Mouse (Mus musculus) c-Kit-positive CD71-positive TER-119-negative erythroid progenitor cells, embryonic 14.5 days (primary cell): ENCODE results near the gene Tha1.

ENCODE experiments used
- DNase-seq: peaks from one replicate; pipeline ENCODE4 v3.0.0-alpha.2; 2013; ENCODE audit warnings: low read depth

Gene Tha1

DNA sequence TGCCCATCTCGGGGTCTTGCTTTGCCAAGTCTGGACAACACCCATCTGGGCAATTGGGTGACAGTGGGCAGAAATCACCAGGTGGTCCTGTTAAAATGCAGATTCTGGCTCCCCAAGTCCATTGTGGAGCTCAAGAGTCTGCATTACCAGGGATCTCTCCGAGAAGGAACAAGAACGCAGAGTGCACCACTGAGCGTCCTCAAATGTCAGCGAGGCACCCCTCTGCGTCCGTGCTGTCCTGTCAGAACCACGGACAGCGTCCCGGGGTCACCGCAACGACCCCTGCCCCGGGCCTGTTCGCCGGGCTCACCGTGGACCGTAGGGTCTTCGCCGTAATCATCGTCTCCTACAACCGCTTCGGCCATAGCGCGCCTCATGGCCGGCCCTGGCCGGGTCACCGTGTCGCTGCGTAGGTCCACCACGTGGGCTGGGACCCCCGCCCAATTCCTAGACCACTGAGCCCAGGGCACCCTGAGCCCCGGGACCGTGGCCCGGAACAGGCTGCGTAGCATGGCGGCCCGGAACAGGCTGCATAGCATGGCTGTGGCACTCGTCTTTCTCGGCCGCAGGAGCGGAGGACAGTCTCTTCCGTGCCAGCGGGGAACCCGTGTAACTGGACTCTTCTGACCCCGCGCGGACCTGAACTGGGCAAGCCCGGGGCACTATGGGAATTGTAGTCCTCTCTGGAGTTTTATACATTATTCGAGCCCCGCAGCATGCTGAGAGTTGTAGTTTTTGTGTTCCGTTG, at the start of gene Tha1:
Tha1 (minus strand) TSS at position 621 of the 748 bp plus-strand sequence.
- no peak for DNase-seq

DNA sequence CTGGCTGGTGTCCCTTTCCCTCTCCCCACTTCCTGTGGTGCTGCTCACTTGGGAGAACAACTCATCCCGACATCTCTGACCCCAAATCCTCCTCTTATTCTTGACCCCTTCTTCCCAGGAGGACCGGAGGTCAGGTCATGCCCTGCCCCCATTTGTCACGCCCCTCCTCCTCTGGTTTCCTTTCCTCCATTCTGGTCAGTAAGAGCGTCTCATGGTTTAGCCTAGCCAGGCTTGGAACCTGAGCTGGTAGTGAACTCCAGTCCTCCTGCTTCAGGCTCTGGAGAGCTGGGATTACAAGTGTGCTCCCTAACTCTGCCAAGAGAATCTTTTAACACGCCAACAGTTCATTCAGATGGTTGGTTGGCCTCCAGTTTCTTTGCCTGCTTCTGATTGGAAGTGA, 45.9 kb upstream of the Tha1 start:
- DNase-seq = no peak

DNA sequence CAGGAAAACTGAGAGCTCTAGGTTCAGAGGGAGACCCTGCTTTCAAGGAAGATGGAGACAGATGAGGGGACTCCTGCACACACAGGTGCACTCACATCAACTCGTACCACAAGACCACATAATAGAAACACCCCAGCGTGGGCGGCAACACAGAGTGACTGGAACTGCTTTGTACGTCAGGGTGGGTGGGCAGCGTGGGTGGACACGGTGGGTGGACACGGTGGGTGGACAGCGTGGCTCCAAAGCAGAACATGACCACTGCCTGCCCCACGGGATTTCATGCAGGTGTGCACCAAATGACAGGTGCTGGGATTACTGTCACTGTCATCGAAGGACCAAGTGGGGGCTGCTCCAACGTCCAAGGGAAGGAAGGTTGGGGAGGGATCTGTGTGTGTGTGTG, 45.3 kb upstream of the Tha1 start:
- no peak for DNase-seq

DNA sequence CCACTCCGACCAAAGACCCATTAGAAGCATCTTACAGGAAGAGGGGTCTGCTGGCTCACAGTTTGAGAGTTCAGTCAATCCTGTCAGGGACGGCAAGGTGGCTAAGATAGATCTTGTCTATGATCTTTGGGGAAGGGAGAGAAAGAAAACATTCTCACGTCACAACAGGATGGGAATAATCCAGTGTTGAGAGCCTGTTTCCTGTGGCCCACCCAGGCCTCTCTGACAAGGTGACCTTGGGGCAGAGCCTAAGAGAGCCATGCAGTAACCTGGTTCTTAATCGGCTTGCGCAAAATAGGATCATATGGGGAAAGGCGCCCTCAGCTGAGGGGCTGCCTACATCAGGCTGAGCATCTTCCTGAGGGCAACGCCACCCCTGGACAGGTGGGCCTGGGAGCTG, 42.6 kb upstream of the Tha1 start:
- no peak for DNase-seq

DNA sequence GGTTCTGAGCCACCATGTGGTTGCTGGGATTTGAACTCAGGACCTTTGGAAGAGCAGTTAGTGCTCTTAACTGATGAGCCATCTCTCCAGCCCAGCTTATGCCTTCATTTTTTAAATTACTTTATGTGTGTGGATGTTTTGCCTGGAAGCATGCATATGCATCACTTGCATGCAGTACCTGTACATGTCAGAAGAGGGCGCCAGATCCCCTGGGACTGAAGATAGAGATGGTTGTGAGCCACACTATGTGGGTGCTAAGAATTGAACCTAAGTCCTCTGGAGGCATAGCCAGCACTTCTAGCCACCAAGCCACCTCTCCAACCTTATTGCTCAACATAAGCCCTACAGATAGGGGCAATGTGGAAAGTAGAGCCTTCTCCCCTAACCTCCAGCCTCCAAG, 42.1 kb upstream of the Tha1 start:
- no peak for DNase-seq

DNA sequence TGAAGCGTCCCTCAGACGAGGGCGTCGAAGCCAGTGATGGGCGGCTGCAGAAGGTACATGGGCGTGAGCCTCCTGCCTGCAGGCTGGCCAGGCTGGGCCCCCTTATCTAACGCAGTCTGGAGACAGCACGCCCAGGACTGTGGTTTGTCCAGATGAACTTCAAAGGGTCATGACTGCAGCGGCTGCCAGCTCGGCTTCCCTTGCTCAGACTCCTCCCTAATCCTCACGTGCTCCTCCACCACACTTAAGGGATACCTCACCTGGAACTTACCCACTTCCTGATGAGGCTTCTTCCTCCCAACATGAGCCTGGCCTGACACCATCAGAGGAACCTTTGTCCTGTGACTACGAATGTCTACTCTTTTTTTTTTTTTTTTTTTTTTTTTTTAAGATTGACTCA, 41.2 kb upstream of the Tha1 start:
- peak; percentile 40 for DNase-seq

DNA sequence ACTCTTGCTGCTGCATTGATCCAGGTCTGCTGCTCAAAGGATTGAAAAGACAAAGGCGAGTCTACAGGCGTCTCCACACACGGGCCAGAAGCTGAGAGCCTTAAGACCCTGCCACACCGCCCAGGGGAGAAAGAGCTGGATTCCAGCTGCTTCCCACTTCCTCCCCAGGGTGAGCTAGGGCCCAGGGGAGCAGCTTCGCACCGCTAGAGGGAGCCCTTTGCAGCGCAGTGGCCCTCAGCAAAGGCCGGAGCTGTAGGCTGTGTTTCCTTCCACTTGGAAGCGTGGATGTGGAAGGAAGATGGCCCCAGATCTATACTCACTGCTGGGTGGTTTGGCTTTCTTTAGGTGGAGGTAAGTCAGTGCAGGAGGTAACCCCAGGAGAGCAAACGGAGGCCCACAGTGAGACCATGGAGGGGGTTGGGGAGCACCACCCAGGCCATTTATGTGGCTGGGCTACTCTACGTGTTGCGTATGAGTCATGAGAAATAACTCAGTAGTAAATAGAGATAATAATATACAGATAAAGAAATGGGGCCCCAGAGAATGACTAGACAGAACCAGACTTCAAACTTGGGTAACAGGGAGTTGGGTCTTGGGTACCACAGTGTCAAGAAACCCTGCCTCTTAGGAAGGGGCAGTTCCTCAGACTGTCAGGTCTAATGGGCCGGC, 39.5 kb upstream of the Tha1 start:
- peak; percentile 52 for DNase-seq

DNA sequence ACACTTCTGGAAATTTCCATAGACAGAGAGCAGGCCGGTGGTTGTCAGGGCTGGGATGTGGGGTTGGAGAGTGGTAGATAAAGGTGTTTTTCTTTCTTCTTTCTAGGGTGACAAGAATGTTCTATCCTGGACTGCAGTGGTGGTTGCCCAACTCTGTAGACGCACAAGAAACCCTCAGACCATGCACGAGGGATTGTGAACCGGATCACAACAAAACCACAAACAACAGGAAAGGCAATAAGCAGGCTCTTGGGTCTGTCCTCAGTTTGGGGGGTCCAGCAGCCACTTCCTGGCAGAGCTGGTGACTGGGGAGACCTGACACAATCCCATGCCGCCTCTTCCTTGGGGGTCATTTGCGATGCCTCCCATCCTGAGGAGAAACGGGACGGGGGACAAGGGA, 36.1 kb upstream of the Tha1 start:
- no peak for DNase-seq

DNA sequence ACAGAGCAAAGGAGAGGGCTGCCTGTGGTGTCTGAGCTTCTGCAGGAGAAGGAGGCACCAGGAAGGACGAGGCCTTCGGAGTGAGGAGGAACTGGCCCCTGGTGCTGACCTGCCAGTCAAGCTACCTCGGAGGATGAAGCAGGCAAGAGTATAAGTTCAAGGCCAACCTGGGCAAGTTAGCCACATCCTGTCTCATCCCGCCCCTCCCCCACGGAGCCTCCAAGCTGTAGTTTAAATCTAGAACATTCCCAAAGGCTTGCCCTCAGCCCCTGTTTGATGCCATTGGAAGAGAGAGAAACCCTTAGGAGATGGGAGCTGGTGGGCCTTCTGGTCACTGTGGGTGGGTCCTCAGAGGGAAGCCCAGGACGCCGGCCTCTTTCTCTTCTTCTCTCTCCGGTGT, 31.2 kb upstream of the Tha1 start:
- no peak for DNase-seq

DNA sequence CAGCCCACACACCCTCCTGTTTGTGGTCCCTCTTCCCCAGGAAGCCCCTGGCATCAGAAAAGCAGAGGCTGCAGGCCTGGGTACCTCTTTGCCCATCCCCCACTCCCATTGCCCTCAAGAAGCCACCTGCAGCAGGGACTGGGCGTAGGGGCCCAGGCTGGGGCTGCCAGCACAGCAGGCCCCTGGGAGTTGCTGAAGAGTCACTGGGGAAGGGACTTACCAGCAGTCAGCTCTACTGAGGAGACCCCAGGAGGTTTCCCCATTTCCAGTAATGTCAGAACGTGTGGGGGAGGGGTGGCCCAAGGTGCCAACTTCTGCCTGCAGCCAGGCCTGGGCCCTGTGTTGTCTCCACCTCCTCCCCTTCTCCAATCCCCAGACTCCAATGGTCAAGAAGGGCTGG, 29.0 kb upstream of the Tha1 start:
- no peak for DNase-seq

DNA sequence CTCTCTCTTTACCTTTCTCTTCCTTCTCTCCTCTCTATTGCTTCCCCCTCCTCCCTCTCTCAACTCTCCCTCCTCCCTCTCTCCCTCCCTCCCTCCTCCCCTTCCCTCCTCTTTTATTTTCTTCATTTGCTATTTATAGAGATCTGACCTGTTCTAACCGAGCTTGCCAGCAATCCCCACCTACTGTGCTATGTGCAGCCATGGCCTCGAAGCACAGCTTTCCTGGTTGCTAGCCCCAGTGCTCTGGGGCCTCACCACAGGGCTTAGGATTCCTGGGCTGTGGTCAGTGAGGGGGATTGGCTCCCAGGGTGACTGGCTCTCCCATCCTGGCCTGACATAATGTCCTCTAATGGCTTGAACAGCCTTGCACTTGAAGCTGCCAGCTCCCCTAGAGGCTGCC, 23.3 kb upstream of the Tha1 start:
- no peak for DNase-seq

DNA sequence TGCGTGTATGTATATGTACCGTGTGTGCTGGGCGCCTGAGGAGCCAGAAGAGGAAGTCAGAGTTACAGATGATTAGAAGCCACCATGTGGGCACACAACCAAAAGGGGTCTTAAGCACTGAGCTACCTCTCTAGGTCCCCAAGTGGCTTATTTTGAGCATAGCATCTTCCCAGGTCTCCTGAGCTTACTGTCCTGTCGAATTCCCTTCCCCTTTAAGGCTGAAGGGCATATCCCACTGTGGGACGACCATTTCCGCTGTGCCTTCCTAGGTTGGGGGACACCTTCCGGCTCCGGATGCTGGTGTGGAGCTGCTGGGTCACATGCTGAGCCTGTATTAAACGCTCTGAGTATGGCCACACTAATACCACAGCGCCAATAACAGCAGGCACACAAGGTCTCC, 21.4 kb upstream of the Tha1 start:
- no peak for DNase-seq

DNA sequence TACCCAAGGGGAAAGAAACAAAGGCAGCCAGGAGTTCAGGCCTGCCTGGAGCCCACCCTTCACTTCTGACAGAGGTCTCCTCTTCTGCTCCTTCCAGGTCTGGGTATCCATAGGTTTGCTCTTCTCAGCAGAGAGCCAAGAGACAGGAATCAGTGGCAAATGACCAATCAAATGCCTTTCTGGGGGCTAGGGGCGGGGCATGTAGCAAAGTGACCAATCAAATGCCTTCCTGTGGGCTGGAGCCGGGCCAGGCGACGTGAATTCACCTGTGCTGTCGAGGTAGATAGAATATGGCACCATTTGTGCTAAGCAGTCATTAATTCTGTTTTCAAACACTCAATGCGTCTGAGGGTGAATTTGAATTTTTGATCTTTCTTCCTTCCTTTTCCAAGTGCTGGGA, 18.9 kb upstream of the Tha1 start:
- DNase-seq = no peak

DNA sequence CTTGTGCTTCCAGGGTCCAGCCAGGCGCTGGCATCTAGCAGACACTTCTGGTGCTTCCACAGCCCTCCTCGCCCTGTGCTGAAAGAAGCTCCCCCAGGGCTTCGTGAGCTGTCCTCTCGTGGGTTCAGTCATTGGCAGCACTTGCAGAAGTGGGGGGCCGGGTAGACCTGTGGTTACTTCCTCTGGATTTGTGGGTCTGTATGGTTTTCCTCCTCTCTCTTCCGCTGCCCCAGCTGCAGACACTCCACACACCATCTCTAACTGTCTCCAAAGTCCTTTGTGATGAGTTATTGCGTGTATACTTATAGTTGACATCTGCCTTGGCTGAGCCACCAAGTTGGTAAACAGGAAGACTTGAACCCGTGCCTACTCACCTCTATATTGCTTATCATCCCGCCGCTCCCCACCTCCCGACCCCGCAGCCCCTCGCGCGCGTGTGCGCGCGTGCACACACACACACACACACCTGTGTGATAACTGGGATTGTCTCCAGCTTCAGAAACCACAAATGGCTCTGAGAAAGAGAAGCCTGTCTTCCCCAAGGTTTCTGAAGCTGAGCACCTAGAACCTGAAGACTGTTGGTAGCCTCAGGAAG, 18.4 kb upstream of the Tha1 start:
- no peak for DNase-seq

DNA sequence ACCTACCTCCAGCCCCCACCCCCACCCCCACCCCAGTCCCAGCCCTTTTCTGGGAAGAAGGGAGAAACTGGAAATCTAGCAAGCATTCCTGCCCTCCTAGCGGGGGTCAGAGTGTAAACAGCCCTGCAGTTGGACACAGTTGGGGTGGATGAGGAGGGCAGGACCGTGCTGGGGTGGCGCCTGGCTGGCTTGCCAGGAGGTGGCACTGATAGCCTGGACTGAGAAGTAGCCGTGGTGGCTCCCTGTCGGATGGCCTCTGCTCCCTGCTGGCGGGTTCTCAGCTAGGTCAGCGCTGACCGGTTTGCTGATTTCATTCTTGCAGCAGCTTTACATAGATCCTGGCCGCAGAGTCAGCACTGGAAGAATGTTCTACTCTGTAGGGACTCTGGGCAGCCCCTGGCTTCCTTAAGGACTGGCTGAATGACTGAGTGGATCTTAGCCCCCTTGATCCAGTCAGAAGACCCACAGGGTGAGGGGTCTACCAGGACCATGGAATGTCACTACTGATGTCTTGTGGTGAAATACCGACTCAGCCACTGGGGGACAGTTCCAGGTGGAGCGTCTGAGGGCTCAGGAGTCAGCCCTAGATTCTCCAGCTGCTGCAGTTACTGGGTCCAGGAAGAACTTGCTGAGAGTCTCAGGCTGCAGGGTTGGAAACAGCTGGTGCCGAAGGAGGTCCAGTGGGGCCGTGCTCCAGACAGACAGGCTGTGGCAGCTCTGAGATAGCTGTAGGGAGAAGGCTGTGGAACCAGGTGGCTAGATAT, 17.4 kb upstream of the Tha1 start:
- no peak for DNase-seq

DNA sequence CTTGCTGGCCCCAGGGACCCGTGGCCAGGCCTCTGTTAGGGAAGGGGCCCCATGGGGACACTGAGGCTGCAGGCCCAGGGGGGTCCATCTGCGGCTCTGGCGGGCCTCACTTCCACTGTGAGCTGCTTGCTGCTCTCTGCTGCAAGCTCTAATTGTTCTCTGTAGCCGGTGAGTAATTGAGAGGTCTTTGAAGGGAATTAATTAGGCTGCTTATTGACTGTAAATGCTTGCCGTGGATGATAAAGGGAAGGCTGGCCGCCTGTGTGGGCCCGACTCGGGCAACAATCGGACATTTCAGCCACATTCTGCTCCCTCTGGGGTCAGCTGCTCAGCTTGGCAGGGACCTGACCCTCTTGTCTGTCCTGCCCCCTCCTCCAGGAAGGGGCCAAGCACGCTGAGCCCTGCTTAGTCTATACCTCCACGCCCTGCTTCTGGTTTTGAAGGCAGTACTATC, 16.6 kb upstream of the Tha1 start:
- no peak for DNase-seq

DNA sequence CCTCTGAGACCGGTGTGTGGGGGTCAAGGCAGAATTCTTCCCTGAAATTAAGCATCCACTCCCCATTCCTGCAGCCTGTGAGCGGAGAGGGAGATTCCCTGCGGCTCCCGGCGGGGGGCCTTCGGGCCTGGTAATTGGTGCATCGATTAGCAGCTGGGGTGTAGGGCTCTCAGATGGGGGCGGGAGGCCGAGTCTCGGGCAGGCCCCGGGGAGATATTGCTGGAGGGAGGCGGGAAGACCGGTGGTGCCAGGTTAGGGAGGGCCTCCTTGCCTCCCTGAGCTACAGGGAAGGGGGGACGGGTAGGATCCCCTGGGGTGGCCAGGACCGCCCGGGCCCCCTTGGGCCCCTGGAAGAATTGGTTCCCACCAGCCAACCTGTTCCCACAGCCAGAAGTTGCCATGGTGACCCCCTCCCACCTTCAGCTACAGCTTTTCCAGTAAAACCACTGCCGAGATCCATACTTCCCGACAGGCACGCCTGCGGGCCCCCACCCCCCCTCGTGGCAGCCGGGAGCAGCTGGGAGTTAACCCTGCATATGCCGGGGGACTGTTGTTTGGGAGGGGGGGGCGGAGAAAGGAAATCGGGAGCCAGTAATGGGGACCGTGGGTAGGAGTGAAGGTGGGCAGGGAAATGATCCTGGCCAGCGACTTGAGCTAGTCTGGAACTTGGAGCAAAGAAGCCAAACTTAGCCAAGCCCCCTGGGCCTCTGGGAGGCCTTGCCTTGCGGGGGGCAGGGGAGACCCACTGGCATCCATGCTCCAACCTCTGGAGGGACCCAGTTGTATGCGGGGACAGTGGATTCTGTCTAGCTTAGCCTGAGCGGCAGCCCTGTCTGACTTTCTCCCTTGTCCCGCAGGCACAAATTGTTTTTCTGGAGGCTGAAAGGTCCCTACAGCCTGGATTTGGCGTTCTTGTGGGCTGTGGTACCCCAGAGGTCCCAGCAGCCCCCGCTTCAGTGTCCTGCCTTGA, 15.9 kb upstream of the Tha1 start:
- DNase-seq = no peak

DNA sequence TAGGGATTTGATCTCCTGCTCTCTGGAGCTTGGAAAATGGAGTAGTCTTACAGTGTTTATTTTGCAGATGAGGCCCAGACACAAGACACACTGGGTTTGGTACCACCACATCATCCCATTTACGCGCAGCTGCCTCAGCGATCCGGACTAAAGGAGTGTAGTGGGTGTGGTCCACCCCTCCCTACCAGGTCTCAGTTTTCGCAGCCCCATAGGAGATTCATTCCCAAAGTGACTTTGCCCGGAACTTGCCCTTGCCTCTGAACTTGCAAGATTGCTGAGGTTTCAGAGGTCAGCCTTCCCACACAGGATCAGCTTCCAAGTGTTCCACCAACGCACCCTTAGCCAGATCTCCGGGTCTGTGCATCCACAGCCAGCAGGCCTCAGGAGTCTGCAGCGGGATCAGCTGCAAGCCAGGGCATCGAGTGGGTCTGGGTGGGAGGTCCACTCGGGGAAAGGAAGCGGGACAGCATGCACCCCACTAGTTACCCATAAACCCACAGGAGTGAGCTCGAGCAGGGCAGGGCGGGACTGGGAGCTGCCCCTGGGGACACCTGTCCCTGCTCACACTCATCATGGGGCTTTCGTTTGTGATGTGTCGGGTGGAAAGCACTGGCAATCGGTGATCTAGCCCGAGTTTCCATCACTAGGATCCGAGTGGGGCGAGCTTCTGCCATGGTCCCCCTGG, 15.0 kb upstream of the Tha1 start:
- DNase-seq = no peak

DNA sequence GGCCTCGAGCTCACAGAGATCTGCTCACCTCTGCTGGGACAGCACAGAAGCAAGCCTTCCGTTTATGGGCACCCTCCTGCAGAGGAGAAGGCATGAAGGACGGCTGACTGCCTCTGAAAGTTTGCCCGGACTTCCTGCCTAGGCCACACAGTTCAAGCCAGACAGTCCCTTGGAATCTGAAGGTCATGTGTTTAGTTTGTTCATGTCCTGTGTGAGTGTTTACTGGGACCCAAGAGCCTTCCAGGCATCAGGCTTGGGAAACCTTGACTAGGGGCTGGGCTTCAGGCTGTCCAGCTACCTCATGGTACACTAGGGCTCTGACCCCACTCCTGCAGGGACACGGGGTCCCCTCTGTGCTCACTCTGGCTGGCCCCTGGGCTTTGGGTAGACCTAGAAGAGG, 12.7 kb upstream of the Tha1 start:
- no peak for DNase-seq

DNA sequence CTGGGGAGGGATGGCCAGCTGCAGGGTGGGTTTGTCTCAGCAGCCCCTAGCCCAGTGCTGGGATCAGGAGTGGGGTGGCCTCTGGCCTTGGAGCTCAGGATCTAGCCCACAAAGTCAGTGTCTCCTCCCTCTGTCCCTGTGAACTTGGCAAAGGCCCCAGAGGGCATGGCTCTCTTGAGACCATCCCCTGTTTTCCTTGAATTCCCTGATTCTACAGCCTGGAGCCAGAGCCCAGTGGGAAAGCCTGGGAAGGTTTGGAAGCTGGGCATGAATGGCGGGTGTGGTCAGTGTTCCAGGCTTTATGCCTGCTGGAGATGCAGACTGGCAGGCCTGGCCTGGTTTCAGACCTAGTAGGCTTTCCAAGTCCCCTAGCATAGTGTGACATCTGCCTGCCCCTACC, 8.9 kb upstream of the Tha1 start:
- no peak for DNase-seq

DNA sequence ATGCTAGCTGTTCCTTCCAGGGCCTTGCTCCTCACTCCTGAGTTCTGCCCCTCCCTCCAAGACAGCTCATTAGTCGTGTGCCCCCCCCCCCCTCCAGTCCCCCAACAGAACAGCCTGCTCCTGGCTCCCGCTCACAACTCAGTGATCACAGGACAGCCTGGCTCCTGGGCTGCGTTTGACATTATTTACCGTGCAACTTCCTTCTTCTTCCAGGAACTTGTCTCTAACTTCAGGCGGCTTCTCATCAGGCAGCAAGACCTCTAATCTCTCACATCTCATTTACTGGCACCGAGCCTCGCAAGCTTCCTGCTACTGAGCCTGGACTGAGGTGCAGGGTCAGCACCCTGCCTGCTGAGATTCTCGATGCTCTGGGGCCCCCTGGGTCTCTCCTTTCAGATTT, 8.5 kb upstream of the Tha1 start:
- no peak for DNase-seq
